Mouse (Mus musculus) CH12.LX (cell line): ENCODE measurements at regions not wholly inside any gene's neighbourhood (a gene's known extent, or its start where the extent isn't known, plus 50 kb on each side); places are given as distances from the start of the nearest gene placed in this dataset.

ENCODE experiments used
- DNase-seq: peaks from one replicate; pipeline ENCODE4 v3.0.0-alpha.2; 2013; ENCODE audit errors: extremely low read depth
- H3K27ac ChIP-seq: 2 replicates; pipeline ENCODE4 v1.5.1; 2012; ENCODE audit warnings: low read depth, mild to moderate bottlenecking, control low read depth, moderate library complexity; ENCODE audit not compliant: insufficient read depth
- H3K27me3 ChIP-seq: replicated peaks from 2 replicates; pipeline ENCODE3; 2012; ENCODE audit warnings: inconsistent platforms
- H3K36me3 ChIP-seq, 2 experiments: replicated peaks in 1 of 2; 2 replicates each; pipeline versions ENCODE3 to v1.6.1; 2012; ENCODE audit warnings: inconsistent platforms in 1 of 2, low read length in 1 of 2, mild to moderate bottlenecking in 1 of 2, mixed read lengths in 1 of 2, moderate library complexity in 1 of 2; ENCODE audit not compliant: control insufficient read depth in 1 of 2, insufficient read depth in 1 of 2
- H3K4me1 ChIP-seq, 2 experiments: 2 replicates each; pipeline ENCODE4 v1.6.1; 2012; ENCODE audit warnings: inconsistent platforms in 1 of 2, moderate library complexity in 1 of 2; ENCODE audit not compliant: insufficient read depth in 2 of 2, control insufficient read depth in 1 of 2
- H3K4me2 ChIP-seq: 2 replicates; pipeline ENCODE4 v1.6.1; 2012; ENCODE audit warnings: low read depth, mild to moderate bottlenecking, control low read depth; ENCODE audit not compliant: poor library complexity, insufficient read depth, severe bottlenecking
- H3K4me3 ChIP-seq, 3 experiments: fragments of 150-350 bp in 1 of 3; sonication (generic) in 1 of 3; replicated peaks in 1 of 3; 2 replicates each; pipeline versions ENCODE3 to v1.5.1; 2011 to 2012; ENCODE audit warnings: low read depth in 2 of 3, low read length in 2 of 3, mild to moderate bottlenecking in 2 of 3, moderate library complexity in 2 of 3, control low read depth in 1 of 3, improper control_type of control experiment in 1 of 3, inconsistent platforms in 1 of 3, mixed read lengths in 1 of 3; ENCODE audit not compliant: poor library complexity in 1 of 3
- H3K79me2 ChIP-seq: replicated peaks from 2 replicates; pipeline ENCODE4 v1.6.1; 2012; ENCODE audit warnings: mild to moderate bottlenecking, moderate library complexity; ENCODE audit not compliant: control insufficient read depth, poor library complexity, insufficient read depth, severe bottlenecking; ENCODE audit errors: extremely low read depth
- H3K9ac ChIP-seq: 2 replicates; pipeline ENCODE4 v1.6.1; 2012; ENCODE audit warnings: low read depth, mild to moderate bottlenecking, control low read depth, moderate library complexity; ENCODE audit not compliant: insufficient read depth
- H3K9me3 ChIP-seq: replicated peaks from 2 replicates; pipeline ENCODE3; 2012; ENCODE audit warnings: low read length, inconsistent platforms, mixed read lengths
- BHLHE40 ChIP-seq: IDR thresholded peaks from 2 replicates; pipeline ENCODE4 v1.6.1; 2011; ENCODE audit warnings: mild to moderate bottlenecking, low read depth, low read length, improper control_type of control experiment
- CTCF ChIP-seq, 2 experiments: IDR thresholded peaks in 1 of 2; conservative IDR thresholded peaks in 1 of 2; 2 replicates each; pipeline ENCODE4 v1.5.1; 2011 to 2012; ENCODE audit warnings: low read depth in 2 of 2, low read length in 2 of 2, improper control_type of control experiment in 1 of 2, inconsistent platforms in 1 of 2, mild to moderate bottlenecking in 1 of 2, moderate library complexity in 1 of 2
- E2F4 ChIP-seq: IDR thresholded peaks from 2 replicates; pipeline ENCODE4 v1.6.1; 2011; ENCODE audit warnings: low read depth, low read length, improper control_type of control experiment; ENCODE audit not compliant: insufficient replicate concordance
- ELF1 ChIP-seq: IDR thresholded peaks from 2 replicates; pipeline ENCODE4 v1.6.1; 2014; ENCODE audit warnings: low read depth, mild to moderate bottlenecking, inconsistent platforms, low read length, improper control_type of control experiment
- EP300 ChIP-seq: IDR thresholded peaks from 2 replicates; pipeline ENCODE4 v1.6.1; 2011; ENCODE audit warnings: low read length, improper control_type of control experiment
- MAX ChIP-seq: IDR thresholded peaks from 2 replicates; pipeline ENCODE4 v1.6.1; 2011; ENCODE audit warnings: low read length, improper control_type of control experiment
- MAZ ChIP-seq: IDR thresholded peaks from 2 replicates; pipeline ENCODE4 v1.6.1; 2012; ENCODE audit warnings: low read depth, mild to moderate bottlenecking, inconsistent platforms, low read length, improper control_type of control experiment, moderate library complexity
- MEF2A ChIP-seq: IDR thresholded peaks from 2 replicates; pipeline ENCODE4 v1.6.1; 2014; ENCODE audit warnings: low read depth, mild to moderate bottlenecking, inconsistent platforms, low read length, improper control_type of control experiment, borderline replicate concordance
- MYC ChIP-seq: IDR thresholded peaks from 2 replicates; pipeline ENCODE4 v1.6.1; 2011; ENCODE audit warnings: low read depth, mild to moderate bottlenecking, improper control_type of control experiment, low read length
- NELFE ChIP-seq: IDR thresholded peaks from 2 replicates; pipeline ENCODE4 v1.6.1; 2011; ENCODE audit warnings: low read depth, low read length, improper control_type of control experiment
- NRF1 ChIP-seq: IDR thresholded peaks from 2 replicates; pipeline ENCODE4 v1.6.1; 2014; ENCODE audit warnings: low read depth, mild to moderate bottlenecking, inconsistent platforms, low read length, improper control_type of control experiment, moderate library complexity
- PAX5 ChIP-seq: IDR thresholded peaks from 2 replicates; pipeline ENCODE4 v1.6.1; 2012; ENCODE audit warnings: low read length, inconsistent platforms, mixed read lengths
- POLR2A ChIP-seq: IDR thresholded peaks from 2 replicates; pipeline ENCODE4 v1.6.1; 2011; ENCODE audit warnings: low read depth, mild to moderate bottlenecking, improper control_type of control experiment, low read length
- POLR2AphosphoS2 ChIP-seq: IDR thresholded peaks from 2 replicates; pipeline ENCODE4 v1.6.1; 2011; ENCODE audit warnings: low read depth, low read length, improper control_type of control experiment
- SIN3A ChIP-seq: IDR thresholded peaks from 2 replicates; pipeline ENCODE4 v1.6.1; 2012; ENCODE audit warnings: low read length, improper control_type of control experiment, inconsistent platforms
- SMC3 ChIP-seq: IDR thresholded peaks from 2 replicates; pipeline ENCODE4 v1.6.1; 2011; ENCODE audit warnings: low read depth, low read length, improper control_type of control experiment
- USF2 ChIP-seq: conservative IDR thresholded peaks from 2 replicates; pipeline ENCODE4 v1.6.1; 2011; ENCODE audit warnings: low read depth, low read length, improper control_type of control experiment
- ZC3H11A ChIP-seq: IDR thresholded peaks from 2 replicates; pipeline ENCODE4 v1.6.1; 2012; ENCODE audit warnings: low read depth, mild to moderate bottlenecking, inconsistent platforms, low read length, improper control_type of control experiment
- ZNF384 ChIP-seq: IDR thresholded peaks from 2 replicates; pipeline ENCODE4 v1.6.1; 2012; ENCODE audit warnings: low read depth, low read length, improper control_type of control experiment, inconsistent platforms
- dilution Hi-C: fragments of 300-500 bp; cut with MboI; formaldehyde crosslinking; loops from 2 replicates; pipeline ENCODE4 v1.14.3; 2020; ENCODE audit warnings: low sequenced_read_pairs; ENCODE audit not compliant: extremely low pct_unique_long_range_greater_than_20kb, extremely low pct_ligation_motif_present
- in situ Hi-C: fragments of 300-500 bp; cut with MboI; formaldehyde crosslinking; loops from 3 replicates; pipeline ENCODE4 v1.14.3; 2019; ENCODE audit warnings: low sequenced_read_pairs, low pct_ligation_motif_present, low pct_unique_long_range_greater_than_20kb, mixed read lengths

GRCm38 (mm10) chr2:148160997-148161396 lies 114.2 kb upstream of the Foxa2 start:
- DNase-seq: no peak

GRCm38 (mm10) chr2:148161966-148162365 lies 115.2 kb upstream of the Foxa2 start:
- in situ Hi-C loops (no loop called here), dilution Hi-C loops (no loop called here)
- peaks cover 47% of the 10 kb centered on the region for H3K27me3 ChIP-seq
- H3K9ac ChIP-seq: no peak overlapping the region
- DNase-seq: no peak
- no peak overlapping the region for H3K27ac ChIP-seq
- no peaks in the 10 kb centered on the region for H3K4me1 ChIP-seq
- H3K4me2 ChIP-seq: no peak overlapping the region
- H3K36me3 ChIP-seq: no peaks in the 10 kb centered on the region
- H3K9me3 ChIP-seq: no peaks in the 10 kb centered on the region
- no peaks in the 10 kb centered on the region for H3K79me2 ChIP-seq
- no peak for TF ChIP-seq NRF1
- no peak overlapping the region for H3K4me3 ChIP-seq

More at GRCm38 (mm10) chr2:148160997-148161396, 114.2 kb upstream of the Foxa2 start:
- H3K27ac ChIP-seq: no peak overlapping the region
- TF ChIP-seq POLR2A (no peak), BHLHE40 (no peak), CTCF (conservative IDR thresholded peaks at IDR 0.05 in 1 of 2, IDR thresholded peaks at IDR 0.05 in 1 of 2; ENCODE audit: low read depth in 2 of 2, low read length in 2 of 2) (no peak), USF2 (no peak), ZNF384 (no peak), ZC3H11A (no peak), SMC3 (no peak), MAX (no peak), NELFE (no peak), ELF1 (no peak), MAZ (no peak), EP300 (no peak), MEF2A (no peak), SIN3A (no peak), PAX5 (no peak), MYC (no peak), POLR2AphosphoS2 (no peak), E2F4 (no peak)
- H3K9ac ChIP-seq: no peak overlapping the region
- no peak overlapping the region for H3K4me3 ChIP-seq
- H3K4me2 ChIP-seq: no peak overlapping the region
- no peaks in the 10 kb centered on the region for H3K79me2 ChIP-seq
- H3K4me1 ChIP-seq: no peaks in the 10 kb centered on the region
- H3K27me3 ChIP-seq: peaks cover 47% of the 10 kb centered on the region
- in situ Hi-C loops (no loop called here), dilution Hi-C loops (no loop called here)
- no peaks in the 10 kb centered on the region for H3K9me3 ChIP-seq
- H3K36me3 ChIP-seq: no peaks in the 10 kb centered on the region
